Mouse (Mus musculus): ENCODE data around the gene Dlx4. TPM values are rescaled to one million over a fixed set of nuclear protein-coding genes. Genes with fewer than 3 reads are reported as not detected.

Gene Dlx4
- polyA plus RNA-seq, 1 experiment from 2014 or later: not detected

DNA sequence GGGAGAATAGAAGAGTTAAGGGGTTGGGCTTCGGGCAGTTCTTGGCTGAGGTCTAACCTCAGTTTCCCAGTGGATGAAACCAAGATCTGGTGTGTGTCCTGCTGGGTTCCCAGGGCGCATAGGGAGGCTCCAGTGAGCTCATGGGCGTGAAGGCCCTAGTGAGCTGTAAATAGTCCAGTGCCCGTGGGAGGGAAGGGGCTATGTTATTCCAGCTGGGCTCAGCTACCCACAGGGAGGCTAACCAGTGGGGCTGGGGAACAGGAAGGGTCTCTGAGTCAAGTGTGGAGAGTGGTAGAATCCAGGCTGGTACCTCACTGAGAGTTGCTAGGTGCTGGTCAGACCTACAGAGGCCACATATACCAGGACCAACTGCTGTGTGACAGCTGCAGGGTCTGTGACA, 15.6 kb upstream of the Dlx4 start:
- H3K4me3 ChIP-seq (replicated peaks; ENCODE audit: low read depth, low read length): no peak overlapping the region
- no peaks in the 10 kb centered on the region for H3K27me3 ChIP-seq (ENCODE audit: insufficient read depth, low read length)
- H3K9me3 ChIP-seq (replicated peaks; ENCODE audit: low read length): no peaks in the 10 kb centered on the region
- peak; percentile 37; the same call in 1 of the 2 replicates for ATAC-seq (replicated peaks; ENCODE audit: low FRiP score, low read depth)
- no peak overlapping the region for H3K4me2 ChIP-seq (ENCODE audit: low read length)
- TF ChIP-seq CTCF (IDR thresholded peaks at IDR 0.05; ENCODE audit: low read depth): no peak
- WGBS: 35% methylated on average over 4 of the region's 4 CpGs
- peak; percentile 52 for DNase-seq (ENCODE audit: low spot score)
- no peak overlapping the region for H3K9ac ChIP-seq (ENCODE audit: low read depth, low read length)
- H3K27ac ChIP-seq: no peak overlapping the region
- H3K4me1 ChIP-seq (replicated peaks; ENCODE audit: insufficient read depth, low read length): no peaks in the 10 kb centered on the region
- no peaks in the 10 kb centered on the region for H3K36me3 ChIP-seq (ENCODE audit: insufficient read depth, low read length)

DNA sequence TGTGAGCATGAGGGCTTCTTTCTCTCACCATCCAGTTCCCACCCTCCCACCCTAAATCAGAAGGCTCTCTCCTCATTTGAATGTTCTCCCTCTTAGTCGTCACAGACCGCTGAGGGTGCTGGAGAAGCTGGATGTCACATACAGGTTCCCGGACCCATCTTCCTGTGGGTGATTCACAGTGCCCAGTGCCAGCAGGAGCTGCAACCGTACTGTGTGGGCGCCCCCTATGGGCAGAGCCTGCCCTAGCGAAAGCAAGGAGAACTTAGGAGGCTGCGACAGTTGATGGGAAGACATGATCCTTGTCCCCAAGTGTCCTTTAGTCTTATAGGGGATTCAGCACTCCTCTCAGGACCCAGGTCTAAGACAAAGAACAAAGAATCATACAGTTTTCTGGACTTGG, 14.6 kb upstream of the Dlx4 start:
- WGBS: 65% methylated on average over 7 of the region's 7 CpGs
- no peak overlapping the region for H3K27ac ChIP-seq
- no peaks in the 10 kb centered on the region for H3K4me1 ChIP-seq (replicated peaks; ENCODE audit: insufficient read depth, low read length)
- H3K36me3 ChIP-seq (ENCODE audit: insufficient read depth, low read length): no peaks in the 10 kb centered on the region
- no peak overlapping the region for H3K4me3 ChIP-seq (replicated peaks; ENCODE audit: low read depth, low read length)
- H3K9me3 ChIP-seq (replicated peaks; ENCODE audit: low read length): no peaks in the 10 kb centered on the region
- no peak for ATAC-seq (replicated peaks; ENCODE audit: low FRiP score, low read depth)
- no peak for DNase-seq (ENCODE audit: low spot score)
- no peaks in the 10 kb centered on the region for H3K27me3 ChIP-seq (ENCODE audit: insufficient read depth, low read length)
- TF ChIP-seq CTCF (IDR thresholded peaks at IDR 0.05; ENCODE audit: low read depth): peak; percentile 41; the same call in 1 of the 2 replicates
- no peak overlapping the region for H3K4me2 ChIP-seq (ENCODE audit: low read length)
- H3K9ac ChIP-seq (ENCODE audit: low read depth, low read length): no peak overlapping the region

- Histone ChIP-seq H3K9ac (ENCODE audit: low read depth, low read length) (no peak overlapping the region), H3K9me3 (replicated peaks; ENCODE audit: low read length) (no peaks in the 10 kb centered on the region), H3K36me3 (ENCODE audit: insufficient read depth, low read length) (no peaks in the 10 kb centered on the region), H3K4me2 (ENCODE audit: low read length) (no peak overlapping the region), H3K4me3 (replicated peaks; ENCODE audit: low read depth, low read length) (no peak overlapping the region), H3K27me3 (ENCODE audit: insufficient read depth, low read length) (no peaks in the 10 kb centered on the region), H3K4me1 (replicated peaks; ENCODE audit: insufficient read depth, low read length) (no peaks in the 10 kb centered on the region), H3K27ac (no peak overlapping the region)
- ATAC-seq (replicated peaks; ENCODE audit: low FRiP score, low read depth): no peak
- whole genome bisulfite sequencing: 91% methylated on average over 8 of the region's 8 CpGs
- no peak for TF ChIP-seq CTCF (IDR thresholded peaks at IDR 0.05; ENCODE audit: low read depth)
- no peak for DNase-seq (ENCODE audit: low spot score)
Observed at GRCm38 (mm10) chr11:95159763-95160371, 13.8 kb upstream of the Dlx4 start.

DNA sequence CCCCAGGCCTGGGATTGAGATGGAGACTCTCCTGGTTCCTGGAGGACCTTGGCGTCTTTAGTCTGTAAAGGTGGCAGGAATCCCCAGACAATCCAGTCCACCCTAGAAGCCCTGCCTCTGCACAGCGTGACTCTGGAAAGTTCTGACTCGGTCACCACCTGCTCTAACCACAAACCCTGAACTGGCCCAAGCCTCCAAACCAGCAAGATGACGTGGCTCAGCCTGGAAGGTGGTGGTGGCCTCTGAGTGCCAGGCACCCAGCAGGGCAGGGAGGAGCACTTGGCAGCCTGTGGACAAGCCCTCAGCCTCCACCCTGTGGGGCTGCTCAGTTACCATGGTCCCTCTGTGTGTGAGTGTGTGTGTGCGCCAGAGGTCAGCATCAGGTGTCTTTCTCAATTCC, 11.8 kb upstream of the Dlx4 start:
- Histone ChIP-seq H3K4me2 (ENCODE audit: low read length) (no peak overlapping the region), H3K27me3 (ENCODE audit: insufficient read depth, low read length) (0 out of 2 replicates have a peak, but pooled peaks cover 2% of the 10 kb centered on the region), H3K9ac (ENCODE audit: low read depth, low read length) (no peak overlapping the region), H3K27ac (no peak overlapping the region), H3K4me3 (replicated peaks; ENCODE audit: low read depth, low read length) (no peak overlapping the region), H3K4me1 (replicated peaks; ENCODE audit: insufficient read depth, low read length) (no peaks in the 10 kb centered on the region), H3K9me3 (replicated peaks; ENCODE audit: low read length) (no peaks in the 10 kb centered on the region), H3K36me3 (ENCODE audit: insufficient read depth, low read length) (no peaks in the 10 kb centered on the region)
- WGBS: 78% methylated on average over 5 of the region's 5 CpGs
- ATAC-seq (replicated peaks; ENCODE audit: low FRiP score, low read depth) (no peak), DNase-seq (ENCODE audit: low spot score) (no peak)
- TF ChIP-seq CTCF (IDR thresholded peaks at IDR 0.05; ENCODE audit: low read depth): no peak

DNA sequence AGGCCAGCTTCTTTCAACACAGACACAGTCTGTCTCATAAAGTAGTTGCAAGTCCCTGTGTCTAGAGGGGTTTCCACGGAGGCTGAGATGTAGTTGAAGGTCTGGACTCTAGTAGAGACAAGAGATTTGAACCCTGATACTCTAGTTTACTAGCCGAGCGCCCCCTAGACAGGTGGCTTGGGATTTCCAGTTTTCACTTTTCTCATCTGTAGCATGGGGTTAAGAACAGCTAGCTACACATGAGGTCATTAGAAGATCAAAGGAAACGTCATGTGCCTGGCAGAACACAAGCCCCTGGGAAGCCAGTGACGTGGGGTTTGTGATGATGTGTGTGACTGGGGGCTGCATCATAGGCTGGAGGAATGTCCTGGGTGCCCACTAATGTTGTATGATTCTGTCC, 11.3 kb upstream of the Dlx4 start:
- no peak for ATAC-seq (replicated peaks; ENCODE audit: low FRiP score, low read depth)
- Histone ChIP-seq H3K4me2 (ENCODE audit: low read length) (no peak overlapping the region), H3K9ac (ENCODE audit: low read depth, low read length) (no peak overlapping the region), H3K9me3 (replicated peaks; ENCODE audit: low read length) (no peaks in the 10 kb centered on the region), H3K4me1 (replicated peaks; ENCODE audit: insufficient read depth, low read length) (no peaks in the 10 kb centered on the region), H3K27ac (no peak overlapping the region), H3K4me3 (replicated peaks; ENCODE audit: low read depth, low read length) (no peak overlapping the region), H3K27me3 (ENCODE audit: insufficient read depth, low read length) (peaks cover 6% of the 10 kb centered on the region; the same call in 1 of the 2 replicates), H3K36me3 (ENCODE audit: insufficient read depth, low read length) (no peaks in the 10 kb centered on the region)
- 65% methylated on average over 5 of the region's 5 CpGs for WGBS
- TF ChIP-seq CTCF (IDR thresholded peaks at IDR 0.05; ENCODE audit: low read depth): no peak
- DNase-seq (ENCODE audit: low spot score): no peak

- H3K36me3 ChIP-seq (ENCODE audit: insufficient read depth, low read length): no peaks in the 10 kb centered on the region
- no peak overlapping the region for H3K4me2 ChIP-seq (ENCODE audit: low read length)
- no peak for TF ChIP-seq CTCF (IDR thresholded peaks at IDR 0.05; ENCODE audit: low read depth)
- no peaks in the 10 kb centered on the region for H3K9me3 ChIP-seq (replicated peaks; ENCODE audit: low read length)
- peaks cover 23% of the 10 kb centered on the region for H3K27me3 ChIP-seq (ENCODE audit: insufficient read depth, low read length)
- DNase-seq (ENCODE audit: low spot score): no peak
- ATAC-seq (replicated peaks; ENCODE audit: low FRiP score, low read depth): no peak
- 0 out of 2 replicates have a peak, but pooled peaks cover 2% of the 10 kb centered on the region for H3K4me1 ChIP-seq (replicated peaks; ENCODE audit: insufficient read depth, low read length)
- no peak overlapping the region for H3K27ac ChIP-seq
- 87% methylated on average over 2 of the region's 2 CpGs for WGBS
- H3K4me3 ChIP-seq (replicated peaks; ENCODE audit: low read depth, low read length): no peak overlapping the region
- no peak overlapping the region for H3K9ac ChIP-seq (ENCODE audit: low read depth, low read length)
Observed at GRCm38 (mm10) chr11:95155511-95155910, 9.4 kb upstream of the Dlx4 start.

DNA sequence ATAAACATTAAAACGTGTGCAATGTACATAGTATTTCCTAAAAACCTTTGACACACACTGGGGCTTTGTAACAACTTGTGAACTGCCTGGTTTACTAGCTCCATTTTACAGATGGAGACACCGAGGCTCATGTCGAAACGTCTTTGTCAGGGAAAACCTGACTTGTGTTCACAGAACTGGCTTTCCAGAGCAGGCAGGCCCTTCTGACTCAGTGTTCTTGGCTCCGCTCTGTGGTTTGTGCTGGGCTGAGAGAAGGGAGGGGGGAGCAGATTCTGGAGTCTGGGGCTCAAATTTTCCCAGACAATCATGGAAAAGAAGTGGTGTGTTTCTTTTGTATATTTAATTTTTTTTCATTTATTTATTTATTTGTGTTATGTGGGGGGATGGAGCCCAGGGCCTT, 7.6 kb upstream of the Dlx4 start:
- Histone ChIP-seq H3K4me1 (replicated peaks; ENCODE audit: insufficient read depth, low read length) (0 out of 2 replicates have a peak, but pooled peaks cover 3% of the 10 kb centered on the region), H3K27me3 (ENCODE audit: insufficient read depth, low read length) (peaks cover 36% of the 10 kb centered on the region), H3K27ac (no peak overlapping the region), H3K4me3 (replicated peaks; ENCODE audit: low read depth, low read length) (no peak overlapping the region), H3K36me3 (ENCODE audit: insufficient read depth, low read length) (no peaks in the 10 kb centered on the region), H3K4me2 (ENCODE audit: low read length) (no peak overlapping the region), H3K9ac (ENCODE audit: low read depth, low read length) (no peak overlapping the region), H3K9me3 (replicated peaks; ENCODE audit: low read length) (no peaks in the 10 kb centered on the region)
- no peak for DNase-seq (ENCODE audit: low spot score)
- no peak for ATAC-seq (replicated peaks; ENCODE audit: low FRiP score, low read depth)
- no peak for TF ChIP-seq CTCF (IDR thresholded peaks at IDR 0.05; ENCODE audit: low read depth)
- 77% methylated on average over 5 of the region's 5 CpGs for WGBS

All from kidney, postnatal 0 days (tissue).